In genomic region chr16:71197523-71197922, GRCm38 (mm10) we compare ENCODE assay signal across 17 mouse cellular contexts.
DNase-seq lines count a peak whose midpoint lies in the region; ATAC-seq and TF ChIP-seq lines count a peak whose summit lies in the region.
"Had no signal": no experiment of that assay in that cellular context is flagged by ENCODE, and none has a peak within 500 bp of the region (broad histone marks: within the 10 kb centered on the region; RNA-seq: fewer than 3 reads in every experiment).

No protein-coding gene starts in this region.

- peak; percentile 2 for DNase-seq in adrenal gland, postnatal 10 days
- no peak for DNase-seq in adrenal gland, postnatal 25 days
- DNase-seq in MEL (ENCODE audit: low read depth, low spot score), result no peak
- DNase-seq in layer of hippocampus, postnatal 10 days (ENCODE audit: low spot score in 2 of 2), result peak; percentile 5 to 30
- DNase-seq in c-Kit-positive CD71-positive TER-119-positive erythroid progenitor cells, embryonic 14.5 days (ENCODE audit: low spot score), result no peak
- DNase-seq: adrenal gland, adult 8-10 months; cerebellum, adult 8-10 months; gastrocnemius, postnatal 25 days; kidney, adult 18-20 months; liver, embryonic 13.5 days had no signal

- no peak for TF ChIP-seq POLR2A in MEL (IDR thresholded peaks at IDR 0.05; ENCODE audit: control insufficient read depth in 1 of 2, insufficient read depth in 1 of 2, low read depth in 1 of 2, low read length in 2 of 2, poor library complexity in 1 of 2)

- TF ChIP-seq EP300 in MEL (IDR thresholded peaks at IDR 0.05; ENCODE audit: low read depth in 1 of 2, low read length in 2 of 2), result no peak

- peak; percentile 29; the same call in 1 of the 2 replicates for TF ChIP-seq CTCF in intestine, postnatal 0 days (IDR thresholded peaks at IDR 0.05; ENCODE audit: low read depth)
- no peak for TF ChIP-seq CTCF in MEL (IDR thresholded peaks at IDR 0.05 in 2 of 3, conservative IDR thresholded peaks at IDR 0.05 in 1 of 3; ENCODE audit: control insufficient read depth in 1 of 3, insufficient read depth in 1 of 3, low read depth in 2 of 3, low read length in 3 of 3, poor library complexity in 1 of 3, severe bottlenecking in 1 of 3)

- no peaks in the 10 kb centered on the region for H3K4me1 ChIP-seq in intestine, postnatal 0 days (replicated peaks; ENCODE audit: control insufficient read depth, insufficient read depth, low read length)
- no peaks in the 10 kb centered on the region for H3K4me1 ChIP-seq in intestine, embryonic 16.5 days (ENCODE audit: control insufficient read depth, insufficient read depth, low read length)
- no peaks in the 10 kb centered on the region for H3K4me1 ChIP-seq in MEL (ENCODE audit: control insufficient read depth in 1 of 2, insufficient read depth in 2 of 2, low read length in 2 of 2)
- H3K4me1 ChIP-seq: liver, embryonic 13.5 days; stomach, embryonic 15.5 days had no signal

- no peaks in the 10 kb centered on the region for H3K27me3 ChIP-seq in intestine, postnatal 0 days (replicated peaks; ENCODE audit: control insufficient read depth, insufficient read depth, low read length)
- H3K27me3 ChIP-seq in intestine, embryonic 16.5 days (replicated peaks; ENCODE audit: control insufficient read depth, insufficient read depth, low read length), result no peaks in the 10 kb centered on the region
- H3K27me3 ChIP-seq in MEL (ENCODE audit: control insufficient read depth in 1 of 2, insufficient read depth in 2 of 2, low read length in 2 of 2), result no peaks in the 10 kb centered on the region
- H3K27me3 ChIP-seq: liver, embryonic 13.5 days; stomach, embryonic 15.5 days had no signal

- H3K4me3 ChIP-seq in intestine, postnatal 0 days (ENCODE audit: low read depth, low read length), result no peak overlapping the region
- H3K4me3 ChIP-seq in intestine, embryonic 16.5 days (ENCODE audit: low read length), result no peak overlapping the region
- no peak overlapping the region for H3K4me3 ChIP-seq in MEL (ENCODE audit: control insufficient read depth in 1 of 2, insufficient read depth in 1 of 2, low read depth in 2 of 2, low read length in 2 of 2)
- H3K4me3 ChIP-seq: erythroblast, embryonic 14.5 days; liver, embryonic 13.5 days; myocyte; stomach, embryonic 15.5 days had no signal

- no peak overlapping the region for H3K4me2 ChIP-seq in intestine, postnatal 0 days (replicated peaks; ENCODE audit: low read depth)
- no peak overlapping the region for H3K4me2 ChIP-seq in intestine, embryonic 16.5 days (ENCODE audit: low read depth, low read length)
- H3K4me2 ChIP-seq: liver, embryonic 13.5 days; stomach, embryonic 15.5 days had no signal

- H3K36me3 ChIP-seq in intestine, postnatal 0 days (ENCODE audit: control insufficient read depth, insufficient read depth), result no peaks in the 10 kb centered on the region
- no peaks in the 10 kb centered on the region for H3K36me3 ChIP-seq in intestine, embryonic 16.5 days (ENCODE audit: control insufficient read depth, insufficient read depth, low read length)
- H3K36me3 ChIP-seq in MEL (ENCODE audit: control insufficient read depth in 1 of 2, insufficient read depth in 2 of 2, low read length in 2 of 2), result no peaks in the 10 kb centered on the region
- H3K36me3 ChIP-seq: liver, embryonic 13.5 days; stomach, embryonic 15.5 days had no signal

- TF ChIP-seq RAD21 in MEL (IDR thresholded peaks at IDR 0.05; ENCODE audit: low read depth, low read length), result peak; percentile 12

- ATAC-seq in intestine, postnatal 0 days, result no peak
- no peak for ATAC-seq in intestine, embryonic 16.5 days
- ATAC-seq in CD4-positive, CD25-positive, alpha-beta regulatory T cell, adult 4 months, result no peak

- no peak overlapping the region for H3K27ac ChIP-seq in intestine, postnatal 0 days (ENCODE audit: low read depth, low read length)
- no peak overlapping the region for H3K27ac ChIP-seq in intestine, embryonic 16.5 days (ENCODE audit: low read length)
- no peak overlapping the region for H3K27ac ChIP-seq in MEL (ENCODE audit: control insufficient read depth, low read depth, low read length)
- H3K27ac ChIP-seq: liver, embryonic 13.5 days; macrophage; stomach, embryonic 15.5 days had no signal

- no peaks in the 10 kb centered on the region for H3K9me3 ChIP-seq in intestine, postnatal 0 days (ENCODE audit: control insufficient read depth)
- no peaks in the 10 kb centered on the region for H3K9me3 ChIP-seq in intestine, embryonic 16.5 days (ENCODE audit: control insufficient read depth, low read length)
- H3K9me3 ChIP-seq in MEL (replicated peaks; ENCODE audit: insufficient read depth, low read length), result no peaks in the 10 kb centered on the region
- H3K9me3 ChIP-seq: liver, embryonic 13.5 days; stomach, embryonic 15.5 days had no signal

- no peak overlapping the region for H3K9ac ChIP-seq in intestine, postnatal 0 days (ENCODE audit: low read depth, low read length)
- no peak overlapping the region for H3K9ac ChIP-seq in intestine, embryonic 16.5 days (ENCODE audit: low read depth, low read length)
- no peak overlapping the region for H3K9ac ChIP-seq in MEL (ENCODE audit: control insufficient read depth, low read depth, low read length, poor library complexity, severe bottlenecking)
- H3K9ac ChIP-seq: liver, embryonic 13.5 days; stomach, embryonic 15.5 days had no signal

- 59% methylated on average over 2 of the region's 2 CpGs for WGBS in intestine, postnatal 0 days
- whole genome bisulfite sequencing in intestine, embryonic 16.5 days, result 53% methylated on average over 2 of the region's 2 CpGs

- no peaks in the 10 kb centered on the region for H3K79me2 ChIP-seq in MEL (ENCODE audit: control insufficient read depth, insufficient read depth, low read length, poor library complexity)

TF ChIP-seq in MEL, 35 proteins besides CTCF, POLR2A, EP300 and RAD21:
- no peak for TF ChIP-seq MAZ (IDR thresholded peaks at IDR 0.05; ENCODE audit: low read depth, low read length)
- TF ChIP-seq SMC3 (IDR thresholded peaks at IDR 0.05; ENCODE audit: low read depth, low read length), result peak; percentile 26; the same call in 1 of the 2 replicates
- no peak for TF ChIP-seq POLR2AphosphoS2 (IDR thresholded peaks at IDR 0.05; ENCODE audit: low read length)
- TF ChIP-seq TBP (IDR thresholded peaks at IDR 0.05; ENCODE audit: low read depth, low read length), result no peak
- TF ChIP-seq CHD2 (IDR thresholded peaks at IDR 0.05; ENCODE audit: low read length), result no peak
TF ChIP-seq in MEL: peak in this region for 1.

Comparison
In these comparisons a context has a peak if more than half of its experiments do, and no peak if none do; other contexts are left out.
1. DNase-seq: peak in adrenal gland, postnatal 10 days (single experiment) and layer of hippocampus, postnatal 10 days (2 of 2); none in adrenal gland, postnatal 25 days (single experiment), MEL (single experiment) and c-Kit-positive CD71-positive TER-119-positive erythroid progenitor cells, embryonic 14.5 days (single experiment).